Mouse (Mus musculus) liver, adult 2 months (tissue): Measurements from ENCODE around the gene Ttc39a. TPM values are rescaled to one million over a fixed set of nuclear protein-coding genes. Genes with fewer than 3 reads are reported as not detected.

Experiments
- DNase-seq: peaks from one replicate; pipeline ENCODE4 v3.0.0-alpha.2; 2011; ENCODE audit warnings: low read depth, low spot score; ENCODE audit errors: extremely low read depth
- H3K27ac ChIP-seq: fragments of 200-500 bp; replicated peaks from 2 replicates; pipeline ENCODE4 v1.5.1; 2012; ENCODE audit warnings: low read depth, mild to moderate bottlenecking, control low read depth, inconsistent platforms, low read length; ENCODE audit not compliant: insufficient read depth
- H3K27me3 ChIP-seq: fragments of 200-500 bp; 2 replicates; pipeline ENCODE4 v1.6.1; 2012; ENCODE audit warnings: mild to moderate bottlenecking, moderate library complexity, low read length, inconsistent platforms; ENCODE audit not compliant: control insufficient read depth, insufficient read depth
- H3K36me3 ChIP-seq: fragments of 200-500 bp; 2 replicates; pipeline ENCODE4 v1.6.1; 2012; ENCODE audit warnings: low read length, inconsistent platforms; ENCODE audit not compliant: control insufficient read depth, insufficient read depth
- H3K4me1 ChIP-seq: fragments of 200-500 bp; 2 replicates; pipeline ENCODE4 v1.6.1; 2011; ENCODE audit warnings: low read length; ENCODE audit not compliant: control insufficient read depth, insufficient read depth
- H3K4me3 ChIP-seq: fragments of 200-500 bp; 2 replicates; pipeline ENCODE4 v1.5.1; 2011; ENCODE audit warnings: low read depth, mild to moderate bottlenecking, control low read depth, low read length, moderate library complexity; ENCODE audit not compliant: insufficient read depth
- H3K79me2 ChIP-seq: fragments of 200-500 bp; 2 replicates; pipeline ENCODE4 v1.6.1; 2012; ENCODE audit warnings: inconsistent platforms, mild to moderate bottlenecking, low read length, moderate library complexity; ENCODE audit not compliant: control insufficient read depth, insufficient read depth
- H3K9ac ChIP-seq: fragments of 200-500 bp; 2 replicates; pipeline ENCODE4 v1.6.1; 2012; ENCODE audit warnings: low read depth, mild to moderate bottlenecking, control low read depth, inconsistent platforms, low read length
- CTCF ChIP-seq: fragments of 200-500 bp; IDR thresholded peaks from 2 replicates; pipeline ENCODE4 v1.5.1; 2011; ENCODE audit warnings: low read depth, low read length, control low read depth
- POLR2A ChIP-seq: fragments of 200-500 bp; IDR thresholded peaks from 2 replicates; pipeline ENCODE4 v1.6.1; 2011; ENCODE audit warnings: low read length, control low read depth; ENCODE audit not compliant: insufficient read depth; ENCODE audit errors: extremely low read depth
- WGBS: fragments of 180-500 bp; shearing (Covaris S2); methylation state at CpG from one replicate; pipeline ENCODE4 v1.1.7; 2018; 5-methylcytosine and 5-hydroxymethylcytosine counted together
- polyA plus RNA-seq: library from polyadenylated mRNA; depleted of rRNA; stranded (reverse); fragments of >200 nt; gene quantifications from 2 replicates; pipeline ENCODE4 v1.2.3, GENCODE M21; 2012
- total RNA-seq: library from RNA; depleted of rRNA; stranded (reverse); fragments of >200 nt; gene quantifications from 2 replicates; pipeline ENCODE4 v1.2.3, GENCODE M21; 2014

The Ttc39a gene
- total and polyA plus RNA-seq, 2 experiments, result 1.1 to 1.7 TPM

DNA sequence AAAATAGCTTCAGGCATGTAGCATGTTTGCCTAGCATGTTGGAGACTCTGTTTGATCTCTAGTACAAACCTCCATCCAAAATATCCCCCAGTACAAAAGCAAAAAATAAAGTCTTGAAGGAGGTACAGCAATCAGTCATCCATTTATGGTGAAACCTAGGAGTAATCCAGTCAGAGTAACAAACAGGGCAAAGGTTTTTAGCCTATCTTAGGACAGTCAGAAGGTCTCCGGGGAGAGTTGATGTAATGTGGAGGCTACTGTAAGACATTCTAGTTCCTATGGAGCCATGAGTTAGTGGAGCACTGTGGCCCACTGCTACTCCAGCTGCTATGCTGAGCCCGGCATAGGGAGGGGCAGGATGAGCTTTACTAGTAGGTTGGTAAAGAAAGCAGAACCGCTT, 66.1 kb downstream of the Ttc39a start:
- TF ChIP-seq CTCF (no peak), POLR2A (no peak)
- Histone ChIP-seq H3K4me3 (no peak overlapping the region), H3K27ac (peak overlapping the region; percentile 79), H3K79me2 (peaks cover 36% of the 10 kb centered on the region; the same call in 1 of the 2 replicates), H3K36me3 (no peaks in the 10 kb centered on the region), H3K9ac (no peak overlapping the region), H3K27me3 (no peaks in the 10 kb centered on the region), H3K4me1 (peaks cover 31% of the 10 kb centered on the region)
- peak; percentile 66 for DNase-seq
- WGBS, result 62% methylated on average over 3 of the region's 3 CpGs

DNA sequence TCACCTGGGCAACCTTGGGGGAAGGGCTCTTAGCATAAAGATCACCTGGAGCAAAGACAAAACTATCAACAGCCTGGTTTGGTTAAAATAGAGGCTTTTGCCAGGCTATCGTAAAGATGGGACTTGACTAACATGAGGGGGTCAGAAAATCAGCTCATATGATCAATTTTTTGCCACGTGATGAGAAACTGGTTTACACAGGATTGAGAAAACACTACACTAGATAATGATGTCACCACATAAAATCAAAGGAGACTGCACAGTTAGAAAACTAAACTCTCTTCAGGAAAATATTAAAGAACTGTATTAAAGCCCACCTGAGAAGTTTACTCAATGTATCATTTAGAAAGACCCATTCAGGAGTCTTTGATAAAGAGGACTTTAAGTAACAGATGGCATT, 68.7 kb downstream of the Ttc39a start:
- DNase-seq, result peak; percentile 70
- Histone ChIP-seq H3K4me1 (peaks cover 29% of the 10 kb centered on the region), H3K27ac (peak overlapping the region; percentile 39; the same call in 1 of the 2 replicates), H3K4me3 (peak overlapping the region; percentile 52; the same call in 1 of the 2 replicates), H3K79me2 (peaks cover 28% of the 10 kb centered on the region; the same call in 1 of the 2 replicates), H3K36me3 (no peaks in the 10 kb centered on the region), H3K27me3 (no peaks in the 10 kb centered on the region), H3K9ac (peak overlapping the region; percentile 60; the same call in 1 of the 2 replicates)
- TF ChIP-seq POLR2A, result no peak
- no peak for TF ChIP-seq CTCF
- WGBS, result 12% methylated on average over 2 of the region's 2 CpGs

- Histone ChIP-seq H3K4me1 (peaks cover 22% of the 10 kb centered on the region), H3K27ac (peak overlapping the region; percentile 94), H3K9ac (peak overlapping the region; percentile 89), H3K36me3 (no peaks in the 10 kb centered on the region), H3K79me2 (peaks cover 22% of the 10 kb centered on the region; the same call in 1 of the 2 replicates), H3K4me3 (peak overlapping the region; percentile 77), H3K27me3 (no peaks in the 10 kb centered on the region)
- DNase-seq, result peak; percentile 57
- no peak for TF ChIP-seq CTCF
- no peak for TF ChIP-seq POLR2A
- WGBS, result under 1% methylated on average over 64 of the region's 68 CpGs
Measured at GRCm38 (mm10) chr4:109475577-109476553, 69.4 kb downstream of the Ttc39a start.

GRCm38 (mm10) chr4:109476554-109477014, 70.2 kb downstream of the Ttc39a start:
- under 1% methylated on average over 38 of the region's 39 CpGs for WGBS
- peak; percentile 74 for DNase-seq
- peak overlapping the region; percentile 77 for H3K4me3 ChIP-seq

DNA sequence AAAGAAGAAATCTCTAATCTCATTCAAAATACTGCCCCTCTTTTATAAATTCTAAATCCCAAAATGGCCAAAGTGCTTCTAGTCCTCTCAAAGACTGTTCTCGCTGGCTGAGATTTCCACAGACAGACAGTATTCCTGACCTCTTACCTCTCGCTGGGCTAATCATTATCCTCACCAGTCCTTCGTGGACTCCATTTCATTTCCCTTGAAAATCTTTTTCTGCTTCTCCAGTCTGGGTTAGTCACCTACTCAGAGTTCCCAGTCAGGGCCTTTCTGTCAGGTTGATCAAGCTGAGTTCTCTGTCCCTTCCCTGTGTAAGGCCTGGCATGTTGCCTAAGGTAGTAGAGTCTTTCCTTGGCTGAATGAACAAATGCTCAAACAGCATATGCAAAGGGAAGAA, 71.0 kb downstream of the Ttc39a start:
- H3K27ac ChIP-seq, result no peak overlapping the region
- peak; percentile 56 for DNase-seq

More at GRCm38 (mm10) chr4:109476554-109477014, 70.2 kb downstream of the Ttc39a start:
- Histone ChIP-seq H3K4me1 (peaks cover 19% of the 10 kb centered on the region), H3K27me3 (no peaks in the 10 kb centered on the region), H3K79me2 (peaks cover 19% of the 10 kb centered on the region; the same call in 1 of the 2 replicates), H3K27ac (peak overlapping the region; percentile 90), H3K9ac (peak overlapping the region; percentile 89), H3K36me3 (no peaks in the 10 kb centered on the region)
- 0 out of 2 replicates have a peak, but pooled peaks have one; percentile 76 for TF ChIP-seq POLR2A
- TF ChIP-seq CTCF, result peak; percentile 58

More for the DNA sequence above, 71.0 kb downstream of the Ttc39a start:
- TF ChIP-seq CTCF, result no peak
- no peak for TF ChIP-seq POLR2A
- H3K4me1 ChIP-seq, result peaks cover 12% of the 10 kb centered on the region; the same call in 1 of the 2 replicates
- H3K27me3 ChIP-seq, result no peaks in the 10 kb centered on the region
- WGBS, result 45% methylated on average over 3 of the region's 3 CpGs
- H3K36me3 ChIP-seq, result no peaks in the 10 kb centered on the region
- peaks cover 14% of the 10 kb centered on the region; the same call in 1 of the 2 replicates for H3K79me2 ChIP-seq
- H3K9ac ChIP-seq, result no peak overlapping the region
- H3K4me3 ChIP-seq, result no peak overlapping the region
